Mouse (Mus musculus): ENCODE data around the gene Olfr24. TPM values are rescaled to one million over a fixed set of nuclear protein-coding genes. Genes with fewer than 3 reads are reported as not detected.

Gene Olfr24
- not detected for total RNA-seq (2023)

DNA sequence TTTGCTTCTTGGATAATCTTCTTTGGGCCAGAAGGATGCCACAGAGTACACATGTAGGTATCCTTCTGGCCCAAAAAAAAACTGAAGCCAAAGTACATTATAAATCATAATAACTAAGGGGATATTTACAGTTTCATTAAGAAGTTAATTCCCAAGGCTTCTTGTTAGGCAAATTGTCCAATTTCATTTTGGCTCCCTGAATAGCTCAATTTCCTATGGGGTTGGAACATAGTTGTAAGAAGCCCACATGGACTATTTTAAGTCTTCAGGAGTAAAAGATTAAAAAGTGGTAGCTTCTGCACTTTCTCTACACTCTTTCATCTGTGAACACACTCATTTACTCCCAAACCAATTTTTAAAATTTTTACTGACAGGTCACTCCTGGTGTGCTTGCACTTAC is at the start of gene Olfr24:
TSS of gene Olfr24 (minus strand) at position 101 of the 400 bp plus-strand sequence.

Other genes with a start within 250 kb of the Olfr24 start
- gene Muc16, start 89.5 kb downstream of the Olfr24 start, total RNA-seq (2023) = 2.3 TPM
- gene Olfr828, start 55.5 kb upstream of the Olfr24 start, total RNA-seq (2023) = not detected
- not detected for gene Olfr829, start 90.9 kb upstream of the Olfr24 start, total RNA-seq (2023)
- gene Olfr830, start 110.7 kb upstream of the Olfr24 start, total RNA-seq (2023) = not detected
- gene Olfr832, start 173.1 kb upstream of the Olfr24 start, total RNA-seq (2023) = not detected
- not detected for gene Olfr834, start 224.0 kb upstream of the Olfr24 start, total RNA-seq (2023)

All from CD4-positive naive resting alpha-beta T cell, adult 57 days (primary cell).